Comparison of ENCODE assay signal across 23 mouse cellular contexts in genomic region chr3:144933625-144934024, GRCm38 (mm10). TPM values are rescaled to one million over a fixed set of nuclear protein-coding genes. Genes with fewer than 3 reads are reported as not detected.
DNase-seq lines count a peak whose midpoint lies in the region; ATAC-seq and TF ChIP-seq lines count a peak whose summit lies in the region.
"Not testable (repeated sequence)": the region's sequence is repeated elsewhere in the genome, so short reads cannot be mapped to it uniquely, and the experiment has no call there.
"Had no signal": no experiment of that assay in that cellular context is flagged by ENCODE, and none has a peak within 500 bp of the region (broad histone marks: within the 10 kb centered on the region; RNA-seq: fewer than 3 reads in every experiment).

No protein-coding gene starts in this region.

- H3K79me2 ChIP-seq in MEL (ENCODE audit: control insufficient read depth, insufficient read depth, low read length, poor library complexity); macrophage (ENCODE audit: inconsistent target): not testable (repeated sequence)

- not testable (repeated sequence) for H3K4me2 ChIP-seq in embryonic facial prominence, embryonic 11.5 days (ENCODE audit: low read depth, low read length); intestine, postnatal 0 days (replicated peaks; ENCODE audit: low read depth)

- H3K9me3 ChIP-seq in MEL (replicated peaks; ENCODE audit: insufficient read depth, low read length); embryonic facial prominence, embryonic 11.5 days (replicated peaks; ENCODE audit: control insufficient read depth, low read length); intestine, postnatal 0 days (ENCODE audit: control insufficient read depth): not testable (repeated sequence)

- DNase-seq in 3T3-L1 (ENCODE audit: low read depth, low spot score) (peak; percentile 16), MEL (ENCODE audit: low read depth, low spot score) (peak; percentile 71), R1 (ENCODE audit: low read depth, low spot score) (peak; percentile 38)
- not testable (repeated sequence) for DNase-seq in embryonic facial prominence, embryonic 11.5 days (ENCODE audit: low spot score)

- not testable (repeated sequence) for TF ChIP-seq RAD21 in MEL (IDR thresholded peaks at IDR 0.05; ENCODE audit: low read depth, low read length)

- peaks cover 0 to 17% of the 10 kb centered on the region in 2 experiments; a peak in 2 of 4 replicates for H3K36me3 ChIP-seq in MEL (ENCODE audit: control insufficient read depth in 1 of 2, insufficient read depth in 2 of 2, low read length in 2 of 2)
- H3K36me3 ChIP-seq in embryonic facial prominence, embryonic 11.5 days (replicated peaks; ENCODE audit: control insufficient read depth, insufficient read depth, low read depth, low read length); intestine, postnatal 0 days (ENCODE audit: control insufficient read depth, insufficient read depth); macrophage (ENCODE audit: inconsistent target); small intestine, adult 2 months (ENCODE audit: control insufficient read depth, insufficient read depth, low read length): not testable (repeated sequence)

- H3K27ac ChIP-seq in MEL (ENCODE audit: control insufficient read depth, low read depth, low read length) = peak overlapping the region; percentile 77
- H3K27ac ChIP-seq in embryonic facial prominence, embryonic 11.5 days (replicated peaks; ENCODE audit: low read depth, low read length) = not testable (repeated sequence)
- H3K27ac ChIP-seq in intestine, postnatal 0 days (ENCODE audit: low read depth, low read length) = peak overlapping the region; percentile 22; the same call in 1 of the 2 replicates
- H3K27ac ChIP-seq in macrophage = 0 out of 2 replicates have a peak overlapping the region, but pooled peaks have one; percentile 2
- peak overlapping the region; percentile 64; the same call in 1 of the 2 replicates for H3K27ac ChIP-seq in small intestine, adult 2 months (ENCODE audit: insufficient read depth, low read depth, low read length)

- TF ChIP-seq EP300 in MEL (IDR thresholded peaks at IDR 0.05; ENCODE audit: low read depth in 1 of 2, low read length in 2 of 2) = not testable (repeated sequence)

- not testable (repeated sequence) for H3K9ac ChIP-seq in MEL (ENCODE audit: control insufficient read depth, low read depth, low read length, poor library complexity, severe bottlenecking); embryonic facial prominence, embryonic 11.5 days (replicated peaks; ENCODE audit: low read length); intestine, postnatal 0 days (ENCODE audit: low read depth, low read length)

- peak overlapping the region in 1 of 2 experiments; percentile 28; a peak in 1 of 4 replicates for H3K4me3 ChIP-seq in MEL (ENCODE audit: control insufficient read depth in 1 of 2, insufficient read depth in 1 of 2, low read depth in 2 of 2, low read length in 2 of 2)
- H3K4me3 ChIP-seq in embryonic facial prominence, embryonic 11.5 days (ENCODE audit: low read depth, low read length); intestine, postnatal 0 days (ENCODE audit: low read depth, low read length); macrophage (ENCODE audit: inconsistent target); small intestine, adult 2 months (ENCODE audit: low read depth, low read length): not testable (repeated sequence)

- not testable (repeated sequence) for H3K27me3 ChIP-seq in MEL (ENCODE audit: control insufficient read depth in 1 of 2, insufficient read depth in 2 of 2, low read length in 2 of 2); embryonic facial prominence, embryonic 11.5 days (ENCODE audit: control insufficient read depth, insufficient read depth, low read length); intestine, postnatal 0 days (replicated peaks; ENCODE audit: control insufficient read depth, insufficient read depth, low read length); small intestine, adult 2 months (ENCODE audit: control insufficient read depth, insufficient read depth, low read length)

- not testable (repeated sequence) for TF ChIP-seq CTCF in MEL (IDR thresholded peaks at IDR 0.05 in 2 of 3, conservative IDR thresholded peaks at IDR 0.05 in 1 of 3; ENCODE audit: control insufficient read depth in 1 of 3, insufficient read depth in 1 of 3, low read depth in 2 of 3, low read length in 3 of 3, poor library complexity in 1 of 3, severe bottlenecking in 1 of 3); intestine, postnatal 0 days (IDR thresholded peaks at IDR 0.05; ENCODE audit: low read depth); small intestine, adult 2 months (IDR thresholded peaks at IDR 0.05; ENCODE audit: extremely low read depth, insufficient read length, insufficient replicate concordance, low read depth, low read length)

- not testable (repeated sequence) for H3K4me1 ChIP-seq in MEL (ENCODE audit: control insufficient read depth in 1 of 2, insufficient read depth in 2 of 2, low read length in 2 of 2); embryonic facial prominence, embryonic 11.5 days (ENCODE audit: control insufficient read depth, insufficient read depth, low read length); intestine, postnatal 0 days (replicated peaks; ENCODE audit: control insufficient read depth, insufficient read depth, low read length); small intestine, adult 2 months (ENCODE audit: control insufficient read depth, insufficient read depth, insufficient read length, low read length)

- 0 out of 2 replicates have a peak, but pooled peaks have one; percentile 39 for ATAC-seq in embryonic facial prominence, embryonic 11.5 days (replicated peaks; ENCODE audit: insufficient number of reproducible peaks, low FRiP score, low TSS enrichment, low read depth)
- peak; percentile 67 for ATAC-seq in intestine, postnatal 0 days

- not testable (repeated sequence) for TF ChIP-seq POLR2A in MEL (IDR thresholded peaks at IDR 0.05; ENCODE audit: control insufficient read depth in 1 of 2, insufficient read depth in 1 of 2, low read depth in 1 of 2, low read length in 2 of 2, poor library complexity in 1 of 2); small intestine, adult 2 months (IDR thresholded peaks at IDR 0.05; ENCODE audit: low read depth, low read length)

TF ChIP-seq in MEL, 35 proteins besides CTCF, POLR2A, EP300 and RAD21:
- TF ChIP-seq RCOR1 (IDR thresholded peaks at IDR 0.05; ENCODE audit: low read depth, low read length) (0 out of 2 replicates have a peak, but pooled peaks have one; percentile 24), ELF1 (IDR thresholded peaks at IDR 0.05; ENCODE audit: low read depth, low read length) (peak; percentile 70; the same call in 1 of the 2 replicates), ZNF384 (IDR thresholded peaks at IDR 0.05; ENCODE audit: low read depth, low read length) (peak; percentile 33; the same call in 1 of the 2 replicates)

RNA-seq across cellular contexts. Expression of gene Clca4b, which starts 1.3 kb away (rescaled TPM):
- total RNA-seq in MEL (2012; rRNA removed) = not detected in 2 replicates
- polyA plus RNA-seq in MEL (2012; ENCODE audit: insufficient read depth in 1 of 2, insufficient read length in 2 of 2, low read depth in 1 of 2, low replicate concordance in 2 of 2, missing spikeins in 1 of 2) = under 1 TPM in 1 of 2 experiments, not detected in 1; 0.03 TPM
- polyA plus RNA-seq in embryonic facial prominence, embryonic 11.5 days (2014; fragmentation: Nextera tagmentation; extraction: Ambion mirVana) = not detected in 2 replicates
- 776 and 777 TPM in 2 replicates for polyA plus RNA-seq in intestine, postnatal 0 days (2015; fragmentation: Nextera tagmentation; extraction: Ambion mirVana)
- total RNA-seq in macrophage (2018; cell fraction: chromatin; rRNA removed) = not detected
- total RNA-seq in macrophage (2018; cell fraction: cytosol; rRNA removed) = under 1 TPM in 2 of 26 experiments, not detected in 24; 0.05 to 0.06 TPM
- not detected for total RNA-seq in macrophage (2018; cell fraction: nucleus; rRNA removed)
- polyA plus RNA-seq in macrophage (2018) = not detected in 3 replicates
- polyA plus RNA-seq in small intestine, adult 2 months (2012; rRNA removed) = 35.3 and 199 TPM in 2 replicates
- total RNA-seq: adrenal gland, adult 2 months; adrenal gland, postnatal 10 days; adrenal gland, postnatal 25 days; adrenal gland, postnatal 4 days; G1E had no signal
- polyA plus RNA-seq: adrenal gland, adult 2 months; C2C12; cortical plate, adult 2 months; embryonic facial prominence, embryonic 10.5 days; embryonic facial prominence, embryonic 13.5 days; embryonic facial prominence, embryonic 15.5 days; erythroblast, embryonic 14.5 days; forebrain, embryonic 10.5 days; forebrain, embryonic 12.5 days; forebrain, embryonic 14.5 days; forebrain, embryonic 16.5 days; frontal cortex, adult 2 months; G1E had no signal

RNA-seq across cellular contexts. Expression of gene Clca4a, which starts 41.2 kb away (rescaled TPM):
- total RNA-seq in MEL (2012; rRNA removed) = not detected in 2 replicates
- not detected for polyA plus RNA-seq in MEL (2012; ENCODE audit: insufficient read depth in 1 of 2, insufficient read length in 2 of 2, low read depth in 1 of 2, low replicate concordance in 2 of 2, missing spikeins in 1 of 2)
- polyA plus RNA-seq in embryonic facial prominence, embryonic 11.5 days (2014; fragmentation: Nextera tagmentation; extraction: Ambion mirVana) = not detected in 2 replicates
- 0.94 and 1.8 TPM in 2 replicates for polyA plus RNA-seq in intestine, postnatal 0 days (2015; fragmentation: Nextera tagmentation; extraction: Ambion mirVana)
- not detected for total RNA-seq in macrophage (2018; cell fraction: chromatin; rRNA removed)
- total RNA-seq in macrophage (2018; cell fraction: cytosol; rRNA removed) = not detected
- total RNA-seq in macrophage (2018; cell fraction: nucleus; rRNA removed) = not detected
- not detected in 3 replicates for polyA plus RNA-seq in macrophage (2018)
- 8.9 and 175 TPM in 2 replicates for polyA plus RNA-seq in small intestine, adult 2 months (2012; rRNA removed)
- total RNA-seq: adrenal gland, adult 2 months; adrenal gland, postnatal 10 days; adrenal gland, postnatal 25 days; adrenal gland, postnatal 4 days; G1E had no signal
- polyA plus RNA-seq: adrenal gland, adult 2 months; cortical plate, adult 2 months; embryonic facial prominence, embryonic 15.5 days; erythroblast, embryonic 14.5 days; forebrain, embryonic 14.5 days; forebrain, embryonic 16.5 days; frontal cortex, adult 2 months; G1E had no signal

Comparison
In these comparisons a context has a peak if more than half of its experiments do, and no peak if none do; other contexts are left out.
1. RNA of gene Clca4b, which starts 1.3 kb away (polyA plus RNA-seq): 776 to 777 TPM in intestine, postnatal 0 days and 35.3 to 199 TPM in small intestine, adult 2 months; 0.03 TPM in MEL, not detected in embryonic facial prominence, embryonic 11.5 days and not detected in macrophage; every median in the first group is over 10 times any median in the second.